Mouse (Mus musculus) heart, adult 2 months (tissue): Measurements from ENCODE around the gene Pom121l12.

Experiments used
- CTCF ChIP-seq: fragments of 200-600 bp; IDR thresholded peaks from 2 replicates; pipeline ENCODE4 v1.8.1; 2022; ENCODE audit warnings: antibody characterized with exemption, mild to moderate bottlenecking, moderate library complexity
- EP300 ChIP-seq: fragments of 200-500 bp; IDR thresholded peaks from 2 replicates; pipeline ENCODE4 v1.6.1; 2011; ENCODE audit warnings: low read depth, low read length, control low read depth; ENCODE audit not compliant: insufficient read depth
- POLR2A ChIP-seq: fragments of 200-500 bp; IDR thresholded peaks from 2 replicates; pipeline ENCODE4 v1.6.1; 2011; ENCODE audit warnings: mild to moderate bottlenecking, low read depth, low read length, control low read depth; ENCODE audit not compliant: insufficient read depth

GRCm38 (mm10) chr11:14611859-14612258 is 12.8 kb downstream of the Pom121l12 start:
- TF ChIP-seq EP300 = no peak
- no peak for TF ChIP-seq CTCF
- TF ChIP-seq POLR2A = no peak
